Mouse (Mus musculus) embryonic facial prominence, embryonic 15.5 days (tissue): ENCODE data around the gene Lamb1. TPM values are rescaled to one million over a fixed set of nuclear protein-coding genes. Genes with fewer than 3 reads are reported as not detected.

Experiments used
- ATAC-seq: fragments of 200-750 bp; cut with Nextera tagmentation; 2 replicates; pipeline ENCODE4 v1.8.0; 2017; ENCODE audit warnings: low read depth, moderate TSS enrichment; ENCODE audit not compliant: insufficient number of reproducible peaks, low FRiP score, low TSS enrichment
- H3K27ac ChIP-seq: fragments of 300-500 bp; sonication (generic); replicated peaks from 2 replicates; pipeline ENCODE4 v1.5.1; 2015; ENCODE audit warnings: mild to moderate bottlenecking, inconsistent platforms
- H3K27me3 ChIP-seq: fragments of 300-500 bp; sonication (generic); 2 replicates; pipeline ENCODE4 v1.6.1; 2015; ENCODE audit warnings: inconsistent platforms
- H3K36me3 ChIP-seq: fragments of 300-500 bp; sonication (generic); 2 replicates; pipeline ENCODE4 v1.6.1; 2015; ENCODE audit warnings: mild to moderate bottlenecking, inconsistent platforms
- H3K4me1 ChIP-seq: fragments of 300-500 bp; sonication (generic); 2 replicates; pipeline ENCODE4 v1.6.1; 2015; ENCODE audit warnings: inconsistent platforms
- H3K4me2 ChIP-seq: fragments of 300-500 bp; sonication (generic); replicated peaks from 2 replicates; pipeline ENCODE4 v1.6.1; 2015; ENCODE audit warnings: mild to moderate bottlenecking, inconsistent platforms
- H3K4me3 ChIP-seq: fragments of 300-500 bp; sonication (generic); replicated peaks from 2 replicates; pipeline ENCODE4 v1.5.1; 2015; ENCODE audit warnings: mild to moderate bottlenecking, inconsistent platforms
- H3K9ac ChIP-seq: fragments of 300-500 bp; sonication (generic); 2 replicates; pipeline ENCODE4 v1.6.1; 2015; ENCODE audit warnings: inconsistent platforms
- H3K9me3 ChIP-seq: fragments of 300-500 bp; sonication (generic); replicated peaks from 2 replicates; pipeline ENCODE4 v1.6.1; 2016; ENCODE audit warnings: inconsistent platforms
- WGBS: fragments of 180-500 bp; shearing (Covaris S2); methylation state at CpG from one replicate; pipeline ENCODE4 v1.1.7; 2015; 5-methylcytosine and 5-hydroxymethylcytosine counted together
- polyA plus RNA-seq: library from polyadenylated mRNA; unstranded; fragments of >200 nt; fragmentation: Nextera tagmentation; extraction: Ambion mirVana; gene quantifications from 2 replicates; pipeline ENCODE4 v1.2.1, GENCODE M21; 2015

Gene Lamb1
- polyA plus RNA-seq, 1 experiment from 2014 or later = 68.5 TPM

GRCm38 (mm10) chr12:31314310-31314709 is 49.3 kb downstream of the Lamb1 start:
- H3K9me3 ChIP-seq = no peaks in the 10 kb centered on the region
- no peak overlapping the region for H3K4me3 ChIP-seq
- H3K27me3 ChIP-seq = no peaks in the 10 kb centered on the region
- H3K27ac ChIP-seq = no peak overlapping the region
- no peak for ATAC-seq
- H3K4me1 ChIP-seq = no peaks in the 10 kb centered on the region
- WGBS = 95% methylated on average over 7 of the region's 7 CpGs
- no peak overlapping the region for H3K9ac ChIP-seq
- H3K4me2 ChIP-seq = no peak overlapping the region
- H3K36me3 ChIP-seq = peaks cover 86% of the 10 kb centered on the region

- H3K27ac ChIP-seq = no peak overlapping the region
- H3K36me3 ChIP-seq = peaks cover 79% of the 10 kb centered on the region
- ATAC-seq = no peak
- H3K9me3 ChIP-seq = no peaks in the 10 kb centered on the region
- no peak overlapping the region for H3K4me2 ChIP-seq
- peaks cover 6% of the 10 kb centered on the region for H3K4me1 ChIP-seq
- no peaks in the 10 kb centered on the region for H3K27me3 ChIP-seq
- WGBS = 66% methylated on average over 6 of the region's 6 CpGs
- H3K4me3 ChIP-seq = no peak overlapping the region
- H3K9ac ChIP-seq = no peak overlapping the region
Measured at GRCm38 (mm10) chr12:31315961-31316360, 50.9 kb downstream of the Lamb1 start.

- WGBS = 93% methylated on average over 7 of the region's 7 CpGs
- Histone ChIP-seq H3K9me3 (no peaks in the 10 kb centered on the region), H3K4me3 (no peak overlapping the region), H3K4me1 (peaks cover 9% of the 10 kb centered on the region), H3K36me3 (peaks cover 74% of the 10 kb centered on the region), H3K27me3 (no peaks in the 10 kb centered on the region), H3K4me2 (no peak overlapping the region), H3K27ac (no peak overlapping the region), H3K9ac (no peak overlapping the region)
- ATAC-seq = no peak
Measured at GRCm38 (mm10) chr12:31317670-31318408, 52.8 kb downstream of the Lamb1 start.

- Histone ChIP-seq H3K27me3 (no peaks in the 10 kb centered on the region), H3K9me3 (no peaks in the 10 kb centered on the region), H3K4me3 (no peak overlapping the region), H3K36me3 (peaks cover 75% of the 10 kb centered on the region), H3K4me2 (no peak overlapping the region), H3K9ac (no peak overlapping the region), H3K27ac (no peak overlapping the region), H3K4me1 (peaks cover 9% of the 10 kb centered on the region)
- 69% methylated on average over 10 of the region's 10 CpGs for WGBS
- ATAC-seq = no peak
Measured at GRCm38 (mm10) chr12:31318409-31318963, 53.5 kb downstream of the Lamb1 start.

- Histone ChIP-seq H3K4me2 (no peak overlapping the region), H3K27me3 (no peaks in the 10 kb centered on the region), H3K9me3 (no peaks in the 10 kb centered on the region), H3K4me1 (peaks cover 9% of the 10 kb centered on the region), H3K4me3 (no peak overlapping the region), H3K9ac (no peak overlapping the region), H3K36me3 (peaks cover 75% of the 10 kb centered on the region), H3K27ac (peak overlapping the region; percentile 11; the same call in 1 of the 2 replicates)
- peak; percentile 63 for ATAC-seq
- 36% methylated on average over 13 of the region's 13 CpGs for WGBS
Measured at GRCm38 (mm10) chr12:31320817-31321216, 55.8 kb downstream of the Lamb1 start.

- H3K27ac ChIP-seq = peak overlapping the region; percentile 1; the same call in 1 of the 2 replicates
- no peaks in the 10 kb centered on the region for H3K9me3 ChIP-seq
- H3K27me3 ChIP-seq = no peaks in the 10 kb centered on the region
- H3K4me2 ChIP-seq = no peak overlapping the region
- H3K9ac ChIP-seq = no peak overlapping the region
- H3K36me3 ChIP-seq = peaks cover 76% of the 10 kb centered on the region
- ATAC-seq = no peak
- WGBS = 38% methylated on average over 1 of the region's 1 CpGs
- H3K4me3 ChIP-seq = no peak overlapping the region
- H3K4me1 ChIP-seq = peaks cover 9% of the 10 kb centered on the region
Measured at GRCm38 (mm10) chr12:31321532-31321931, 56.5 kb downstream of the Lamb1 start.

GRCm38 (mm10) chr12:31323136-31323695 is 58.2 kb downstream of the Lamb1 start:
- H3K4me2 ChIP-seq = no peak overlapping the region
- H3K9me3 ChIP-seq = no peaks in the 10 kb centered on the region
- no peak overlapping the region for H3K4me3 ChIP-seq
- H3K4me1 ChIP-seq = peaks cover 9% of the 10 kb centered on the region
- peaks cover 68% of the 10 kb centered on the region for H3K36me3 ChIP-seq
- no peaks in the 10 kb centered on the region for H3K27me3 ChIP-seq
- no peak overlapping the region for H3K27ac ChIP-seq
- H3K9ac ChIP-seq = no peak overlapping the region
- ATAC-seq = no peak
- 88% methylated on average over 9 of the region's 9 CpGs for WGBS

GRCm38 (mm10) chr12:31327139-31327538 is 62.1 kb downstream of the Lamb1 start:
- Histone ChIP-seq H3K4me3 (no peak overlapping the region), H3K36me3 (peaks cover 75% of the 10 kb centered on the region), H3K9me3 (no peaks in the 10 kb centered on the region), H3K9ac (no peak overlapping the region), H3K4me1 (no peaks in the 10 kb centered on the region), H3K27me3 (no peaks in the 10 kb centered on the region), H3K4me2 (no peak overlapping the region), H3K27ac (no peak overlapping the region)
- ATAC-seq = no peak
- 84% methylated on average over 9 of the region's 9 CpGs for WGBS

GRCm38 (mm10) chr12:31333261-31333660 is 68.2 kb downstream of the Lamb1 start:
- Histone ChIP-seq H3K9me3 (no peaks in the 10 kb centered on the region), H3K36me3 (peaks cover 68% of the 10 kb centered on the region), H3K4me3 (no peak overlapping the region), H3K9ac (no peak overlapping the region), H3K4me2 (no peak overlapping the region), H3K27ac (no peak overlapping the region), H3K4me1 (no peaks in the 10 kb centered on the region), H3K27me3 (no peaks in the 10 kb centered on the region)
- WGBS = 80% methylated on average over 1 of the region's 1 CpGs
- ATAC-seq = no peak

GRCm38 (mm10) chr12:31350191-31350943 is 85.3 kb downstream of the Lamb1 start:
- Histone ChIP-seq H3K9ac (peak overlapping the region; percentile 76), H3K9me3 (no peaks in the 10 kb centered on the region), H3K4me1 (peaks cover 12% of the 10 kb centered on the region), H3K36me3 (peaks cover 17% of the 10 kb centered on the region), H3K4me2 (peak overlapping the region; percentile 62), H3K27me3 (no peaks in the 10 kb centered on the region), H3K27ac (peak overlapping the region; percentile 84), H3K4me3 (peak overlapping the region; percentile 86)
- no peak for ATAC-seq
- WGBS = 24% methylated on average over 15 of the region's 15 CpGs
